In the genomic region with DNA sequence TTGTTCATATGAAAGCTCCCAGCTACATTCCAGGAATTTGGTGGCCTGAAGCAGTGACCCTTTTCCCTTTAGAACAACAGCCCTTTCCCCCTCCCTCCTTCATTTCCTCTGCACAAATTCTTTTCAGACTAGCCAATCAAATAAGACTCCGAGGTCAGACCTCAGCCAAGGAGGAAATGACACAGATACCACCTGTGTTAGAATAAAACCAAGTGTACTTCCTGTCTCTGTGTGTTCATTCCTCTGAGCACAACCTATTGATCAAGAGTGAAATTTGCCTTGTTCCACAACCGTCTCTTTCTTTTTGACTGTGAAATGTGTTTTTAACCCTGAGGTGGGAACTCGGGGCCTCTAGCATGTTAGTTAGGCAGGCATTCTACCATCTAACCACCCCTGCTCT, we compare ENCODE assay signal across 12 mouse cellular contexts.
DNase-seq lines count a peak whose midpoint lies in the region; ATAC-seq and TF ChIP-seq lines count a peak whose summit lies in the region.
"Had no signal": no experiment of that assay in that cellular context is flagged by ENCODE, and none has a peak within 500 bp of the region (broad histone marks: within the 10 kb centered on the region; RNA-seq: fewer than 3 reads in every experiment).

No protein-coding gene starts in this region.

- H3K79me2 ChIP-seq in heart, adult 2 months (replicated peaks; ENCODE audit: control insufficient read depth, insufficient read depth, low read length): no peaks in the 10 kb centered on the region

- H3K9ac ChIP-seq in heart, adult 2 months (ENCODE audit: low read depth, low read length): no peak overlapping the region
- H3K9ac ChIP-seq: neural tube, embryonic 15.5 days had no signal

- TF ChIP-seq EP300 in heart, adult 2 months (IDR thresholded peaks at IDR 0.05; ENCODE audit: insufficient read depth, low read depth, low read length): no peak

- no peak overlapping the region for H3K4me3 ChIP-seq in heart, adult 2 months
- no peak overlapping the region for H3K4me3 ChIP-seq in spleen, adult 2 months (ENCODE audit: extremely low read depth, insufficient read depth, insufficient read length)
- H3K4me3 ChIP-seq in olfactory bulb, adult 2 months (ENCODE audit: insufficient read depth, low read depth, low read length): no peak overlapping the region
- H3K4me3 ChIP-seq: megakaryocyte, embryonic 14.5 days; neural tube, embryonic 15.5 days had no signal

- no peaks in the 10 kb centered on the region for H3K27me3 ChIP-seq in heart, adult 2 months (ENCODE audit: control insufficient read depth, insufficient read depth, low read length)
- H3K27me3 ChIP-seq in spleen, adult 2 months (ENCODE audit: control insufficient read depth, insufficient read depth, low read length): no peaks in the 10 kb centered on the region
- H3K27me3 ChIP-seq: megakaryocyte, embryonic 14.5 days; neural tube, embryonic 15.5 days had no signal

- ATAC-seq in granulocyte monocyte progenitor cell, adult 5-6 weeks (replicated peaks; ENCODE audit: poor library complexity, severe bottlenecking): peak; percentile 87

- DNase-seq in heart, adult 2 months: no peak
- no peak for DNase-seq in heart, postnatal 4 days
- peak in 1 of 2 experiments; percentile 59 for DNase-seq in spleen, adult 2 months (ENCODE audit: low read depth in 1 of 2, low spot score in 2 of 2)
- no peak for DNase-seq in spleen, adult 18-20 months
- no peak for DNase-seq in cerebellum, adult 18-20 months
- no peak for DNase-seq in right cerebral cortex, postnatal 14 days
- DNase-seq: adrenal gland, adult 2 months; cerebellum, adult 11-12 months had no signal

- TF ChIP-seq CTCF in heart, adult 2 months (IDR thresholded peaks at IDR 0.05): no peak
- TF ChIP-seq CTCF in spleen, adult 2 months (IDR thresholded peaks at IDR 0.05; ENCODE audit: extremely low read depth, insufficient read depth, insufficient read length, insufficient replicate concordance): no peak
- TF ChIP-seq CTCF in olfactory bulb, adult 2 months (IDR thresholded peaks at IDR 0.05; ENCODE audit: insufficient read depth, low read depth, low read length): no peak

- 39% methylated on average over 3 of the region's 3 CpGs for WGBS in heart, adult 2 months
- WGBS in spleen, adult 2 months: 30% methylated on average over 3 of the region's 3 CpGs
- 63% methylated on average over 3 of the region's 3 CpGs for WGBS in olfactory bulb, adult 2 months

- H3K4me1 ChIP-seq in heart, adult 2 months (ENCODE audit: control insufficient read depth, insufficient read depth, low read length): peaks cover 4% of the 10 kb centered on the region
- peaks cover 8% of the 10 kb centered on the region; the same call in 1 of the 2 replicates for H3K4me1 ChIP-seq in spleen, adult 2 months (ENCODE audit: control insufficient read depth, insufficient read depth, insufficient read length)
- H3K4me1 ChIP-seq in olfactory bulb, adult 2 months (ENCODE audit: control insufficient read depth, insufficient read depth, low read length): no peaks in the 10 kb centered on the region
- H3K4me1 ChIP-seq: neural tube, embryonic 15.5 days had no signal

- intact Hi-C loops in heart, adult 2 months (cut with DNase I): loop anchor here (5.0 kb wide), 1 partner anchor 427 kb away; no protein-coding TSS in a partner anchor

- H3K27ac ChIP-seq in heart, adult 2 months: peak overlapping the region; percentile 63
- H3K27ac ChIP-seq in spleen, adult 2 months (ENCODE audit: insufficient read depth, low read length): peak overlapping the region; percentile 68; the same call in 1 of the 2 replicates
- 0 out of 2 replicates have a peak overlapping the region, but pooled peaks have one; percentile 20 for H3K27ac ChIP-seq in olfactory bulb, adult 2 months (ENCODE audit: insufficient read depth, low read depth, low read length)
- H3K27ac ChIP-seq: neural tube, embryonic 15.5 days had no signal

- TF ChIP-seq POLR2A in heart, adult 2 months (IDR thresholded peaks at IDR 0.05; ENCODE audit: insufficient read depth, low read depth, low read length): no peak
- TF ChIP-seq POLR2A in spleen, adult 2 months (IDR thresholded peaks at IDR 0.05; ENCODE audit: low read depth, low read length): peak; percentile 3; the same call in 1 of the 2 replicates
- no peak for TF ChIP-seq POLR2A in olfactory bulb, adult 2 months (IDR thresholded peaks at IDR 0.05; ENCODE audit: insufficient read depth, low read depth, low read length)

- peaks cover 4% of the 10 kb centered on the region; the same call in 1 of the 2 replicates for H3K36me3 ChIP-seq in heart, adult 2 months (ENCODE audit: control insufficient read depth, insufficient read depth, low read length)
- no peaks in the 10 kb centered on the region for H3K36me3 ChIP-seq in spleen, adult 2 months (ENCODE audit: control insufficient read depth, insufficient read depth, low read length)
- H3K36me3 ChIP-seq: neural tube, embryonic 15.5 days had no signal
